32 mouse cellular contexts compared by ENCODE assay signal in the genomic region with DNA sequence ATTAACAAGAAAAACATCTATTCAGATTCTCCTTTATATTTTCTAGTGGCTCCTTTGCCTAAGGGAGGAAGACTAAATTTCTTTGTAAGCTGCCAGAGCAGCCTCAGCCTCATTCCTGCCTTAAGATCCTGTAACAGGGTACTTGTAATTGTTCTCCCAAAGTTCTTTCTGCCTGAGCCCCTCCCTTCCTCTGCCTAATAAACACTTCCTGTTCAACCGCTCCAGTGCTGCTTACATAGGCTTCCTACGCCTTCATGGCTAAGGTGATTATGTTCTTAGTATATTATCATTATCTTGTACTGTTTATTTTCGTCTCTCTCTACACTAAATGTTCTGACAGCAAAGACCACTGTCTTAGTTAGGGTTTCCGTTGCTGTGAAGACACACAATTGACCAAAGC. TPM values are rescaled to one million over a fixed set of nuclear protein-coding genes. Genes with fewer than 3 reads are reported as not detected.
A peak's percentile ranks its signal among the peaks of the same experiment; 100 is the strongest.
DNase-seq lines count a peak whose midpoint lies in the region; ATAC-seq and TF ChIP-seq lines count a peak whose summit lies in the region.
"Had no signal": no experiment of that assay in that cellular context is flagged by ENCODE, and none has a peak within 500 bp of the region (broad histone marks: within the 10 kb centered on the region; RNA-seq: fewer than 3 reads in every experiment).

No protein-coding gene starts in this region.

- 47% methylated on average over 4 of the region's 4 CpGs for WGBS in heart, adult 2 months
- WGBS in limb, embryonic 11.5 days, result 81% methylated on average over 4 of the region's 4 CpGs
- WGBS in limb, embryonic 10.5 days, result 86% methylated on average over 4 of the region's 4 CpGs
- WGBS in neural tube, embryonic 15.5 days, result 91% methylated on average over 4 of the region's 4 CpGs
- 70% methylated on average over 4 of the region's 4 CpGs for WGBS in stomach, postnatal 0 days

- H3K4me2 ChIP-seq in limb, embryonic 11.5 days (ENCODE audit: low read depth, severe bottlenecking), result no peak overlapping the region
- no peak overlapping the region for H3K4me2 ChIP-seq in neural tube, embryonic 15.5 days
- H3K4me2 ChIP-seq in stomach, postnatal 0 days (replicated peaks; ENCODE audit: low read depth), result no peak overlapping the region
- H3K4me2 ChIP-seq: embryonic facial prominence, embryonic 12.5 days; forebrain, embryonic 15.5 days; hindbrain, embryonic 14.5 days; limb, embryonic 12.5 days; liver, embryonic 15.5 days; lung, embryonic 15.5 days; midbrain, embryonic 12.5 days; neural tube, embryonic 13.5 days had no signal

- H3K36me3 ChIP-seq in heart, adult 2 months (ENCODE audit: control insufficient read depth, insufficient read depth, low read length), result peaks cover 6% of the 10 kb centered on the region
- H3K36me3 ChIP-seq in limb, embryonic 11.5 days (ENCODE audit: control insufficient read depth, insufficient read depth, low read length), result no peaks in the 10 kb centered on the region
- peaks cover 12% of the 10 kb centered on the region for H3K36me3 ChIP-seq in limb, embryonic 10.5 days
- H3K36me3 ChIP-seq in neural tube, embryonic 15.5 days, result no peaks in the 10 kb centered on the region
- no peaks in the 10 kb centered on the region for H3K36me3 ChIP-seq in stomach, postnatal 0 days (ENCODE audit: control insufficient read depth, insufficient read depth, low read length)
- H3K36me3 ChIP-seq: embryonic facial prominence, embryonic 12.5 days; forebrain, embryonic 15.5 days; midbrain, embryonic 12.5 days; neural tube, embryonic 13.5 days had no signal

- 0 out of 2 replicates have a peak, but pooled peaks have one; percentile 9 for TF ChIP-seq EP300 in heart, adult 2 months (IDR thresholded peaks at IDR 0.05; ENCODE audit: insufficient read depth, low read depth, low read length)
- no peak for TF ChIP-seq EP300 in stomach, postnatal 0 days (optimal IDR thresholded peaks at IDR 0.05)

- no peak for TF ChIP-seq POLR2A in heart, adult 2 months (IDR thresholded peaks at IDR 0.05; ENCODE audit: insufficient read depth, low read depth, low read length)

- no peak overlapping the region for H3K9ac ChIP-seq in heart, adult 2 months (ENCODE audit: low read depth, low read length)
- H3K9ac ChIP-seq in limb, embryonic 11.5 days (ENCODE audit: low read length), result no peak overlapping the region
- no peak overlapping the region for H3K9ac ChIP-seq in neural tube, embryonic 15.5 days (replicated peaks)
- H3K9ac ChIP-seq in stomach, postnatal 0 days (ENCODE audit: low read length), result no peak overlapping the region
- H3K9ac ChIP-seq: embryonic facial prominence, embryonic 12.5 days; forebrain, embryonic 15.5 days; hindbrain, embryonic 14.5 days; limb, embryonic 12.5 days; liver, embryonic 15.5 days; lung, embryonic 15.5 days; midbrain, embryonic 12.5 days; neural tube, embryonic 13.5 days had no signal

- no peaks in the 10 kb centered on the region for H3K27me3 ChIP-seq in heart, adult 2 months (ENCODE audit: control insufficient read depth, insufficient read depth, low read length)
- no peaks in the 10 kb centered on the region for H3K27me3 ChIP-seq in limb, embryonic 11.5 days (ENCODE audit: control insufficient read depth, insufficient read depth, low read length)
- H3K27me3 ChIP-seq in limb, embryonic 10.5 days (ENCODE audit: low read depth, poor library complexity, severe bottlenecking), result no peaks in the 10 kb centered on the region
- H3K27me3 ChIP-seq in neural tube, embryonic 15.5 days (replicated peaks), result 0 out of 2 replicates have a peak, but pooled peaks cover 3% of the 10 kb centered on the region
- no peaks in the 10 kb centered on the region for H3K27me3 ChIP-seq in stomach, postnatal 0 days (ENCODE audit: control insufficient read depth, insufficient read depth, low read length)
- H3K27me3 ChIP-seq: embryonic facial prominence, embryonic 12.5 days; forebrain, embryonic 15.5 days; limb, embryonic 12.5 days; liver, embryonic 15.5 days; lung, embryonic 15.5 days; megakaryocyte, embryonic 14.5 days; midbrain, embryonic 12.5 days; neural tube, embryonic 13.5 days had no signal

- intact Hi-C loops in heart, adult 2 months (cut with DNase I), result loop anchor here (10.0 kb wide), 1 partner anchor 954 kb away; the partner anchor contains the start of genes Cep44 and Fbxo8
- intact Hi-C loops in heart, postnatal 10 days (cut with DNase I), result loop anchor here (5.0 kb wide), 1 partner anchor 166 kb away; no protein-coding TSS in a partner anchor

- no peak for TF ChIP-seq CTCF in heart, adult 2 months (IDR thresholded peaks at IDR 0.05)
- TF ChIP-seq CTCF in stomach, postnatal 0 days (IDR thresholded peaks at IDR 0.05; ENCODE audit: low read depth), result no peak

- no peaks in the 10 kb centered on the region for H3K79me2 ChIP-seq in heart, adult 2 months (replicated peaks; ENCODE audit: control insufficient read depth, insufficient read depth, low read length)

- ATAC-seq in limb, embryonic 11.5 days (ENCODE audit: insufficient number of reproducible peaks, low FRiP score, low TSS enrichment, low read depth), result no peak
- no peak for ATAC-seq in neural tube, embryonic 15.5 days (ENCODE audit: low FRiP score)
- ATAC-seq in stomach, postnatal 0 days (ENCODE audit: low FRiP score, low TSS enrichment), result no peak
- ATAC-seq: forebrain, embryonic 15.5 days had no signal

- H3K9me3 ChIP-seq in limb, embryonic 11.5 days (ENCODE audit: control insufficient read depth, low read length), result no peaks in the 10 kb centered on the region
- H3K9me3 ChIP-seq in limb, embryonic 10.5 days (replicated peaks), result no peaks in the 10 kb centered on the region
- H3K9me3 ChIP-seq in neural tube, embryonic 15.5 days (replicated peaks), result no peaks in the 10 kb centered on the region
- no peaks in the 10 kb centered on the region for H3K9me3 ChIP-seq in stomach, postnatal 0 days (ENCODE audit: control insufficient read depth, low read length)
- H3K9me3 ChIP-seq: embryonic facial prominence, embryonic 12.5 days; forebrain, embryonic 15.5 days; heart, embryonic 10.5 days; limb, embryonic 12.5 days; liver, embryonic 15.5 days; lung, embryonic 15.5 days; megakaryocyte, embryonic 14.5 days; midbrain, embryonic 12.5 days; neural tube, embryonic 13.5 days had no signal

- peaks cover 5% of the 10 kb centered on the region for H3K4me1 ChIP-seq in heart, adult 2 months (ENCODE audit: control insufficient read depth, insufficient read depth, low read length)
- peaks cover 2% of the 10 kb centered on the region; the same call in 1 of the 2 replicates for H3K4me1 ChIP-seq in limb, embryonic 11.5 days (ENCODE audit: control insufficient read depth, insufficient read depth, low read length)
- peaks cover 16% of the 10 kb centered on the region; the same call in 1 of the 2 replicates for H3K4me1 ChIP-seq in limb, embryonic 10.5 days
- H3K4me1 ChIP-seq in neural tube, embryonic 15.5 days, result peaks cover 10% of the 10 kb centered on the region
- H3K4me1 ChIP-seq in stomach, postnatal 0 days (replicated peaks; ENCODE audit: control insufficient read depth, insufficient read depth), result no peaks in the 10 kb centered on the region

- no peak for DNase-seq in heart, adult 2 months
- DNase-seq in heart, postnatal 10 days, result no peak
- DNase-seq in limb, embryonic 11.5 days (ENCODE audit: low spot score), result peak; percentile 16
- no peak for DNase-seq in limb, embryonic 10.5 days (ENCODE audit: low spot score)
- peak; percentile 4 for DNase-seq in neural tube, embryonic 10.5 days (ENCODE audit: extremely low spot score, low spot score)
- DNase-seq in stomach, postnatal 0 days (ENCODE audit: low spot score), result peak; percentile 17
- DNase-seq: adrenal gland, postnatal 14 days; cerebellum, adult 11-12 months; cerebellum, adult 9-11 months; embryo, embryonic 11 days; gastrocnemius, postnatal 10 days; kidney, adult 18-20 months; kidney, postnatal 14 days; layer of hippocampus, adult 9-11 months; right cerebral cortex, postnatal 25 days; thymus, adult 2 months; thymus, postnatal 36 days had no signal

- no peak overlapping the region for H3K4me3 ChIP-seq in heart, adult 2 months
- no peak overlapping the region for H3K4me3 ChIP-seq in limb, embryonic 11.5 days (ENCODE audit: low read depth, low read length)
- H3K4me3 ChIP-seq in limb, embryonic 10.5 days, result no peak overlapping the region
- no peak overlapping the region for H3K4me3 ChIP-seq in neural tube, embryonic 15.5 days (replicated peaks)
- H3K4me3 ChIP-seq in stomach, postnatal 0 days (ENCODE audit: low read depth, low read length), result no peak overlapping the region
- H3K4me3 ChIP-seq: embryonic facial prominence, embryonic 12.5 days; forebrain, embryonic 15.5 days; heart, embryonic 10.5 days; limb, embryonic 12.5 days; liver, embryonic 15.5 days; lung, embryonic 15.5 days; megakaryocyte, embryonic 14.5 days; midbrain, embryonic 12.5 days; myocyte; neural tube, embryonic 13.5 days had no signal

- peak overlapping the region; percentile 65 for H3K27ac ChIP-seq in heart, adult 2 months
- no peak overlapping the region for H3K27ac ChIP-seq in limb, embryonic 11.5 days (replicated peaks; ENCODE audit: low read depth, low read length)
- H3K27ac ChIP-seq in limb, embryonic 10.5 days, result no peak overlapping the region
- no peak overlapping the region for H3K27ac ChIP-seq in neural tube, embryonic 15.5 days (replicated peaks)
- no peak overlapping the region for H3K27ac ChIP-seq in stomach, postnatal 0 days (replicated peaks)
- H3K27ac ChIP-seq: embryonic facial prominence, embryonic 12.5 days; forebrain, embryonic 15.5 days; heart, embryonic 10.5 days; hindbrain, embryonic 14.5 days; limb, embryonic 12.5 days; liver, embryonic 15.5 days; lung, embryonic 15.5 days; midbrain, embryonic 12.5 days; neural tube, embryonic 13.5 days had no signal

RNA-seq across cellular contexts. Expression of gene Hmgb2, which starts 3.0 kb away (rescaled TPM):
- total RNA-seq in heart, adult 2 months (2021), result 1 to 10 TPM; 9.1 to 9.2 TPM
- 1.1 and 1.7 TPM in 2 replicates for polyA plus RNA-seq in heart, adult 2 months (2012; rRNA removed)
- total RNA-seq in heart, postnatal 10 days (2021), result 10 to 100 TPM; 66.0 to 67.2 TPM
- polyA plus RNA-seq in limb, embryonic 11.5 days (2014; fragmentation: Nextera tagmentation; extraction: Ambion mirVana), result 597 and 671 TPM in 2 replicates
- polyA plus RNA-seq in limb, embryonic 10.5 days (2016; fragmentation: Nextera tagmentation; extraction: Ambion mirVana), result 497 and 548 TPM in 2 replicates
- 41.8 and 135 TPM in 2 replicates for polyA plus RNA-seq in neural tube, embryonic 15.5 days (2015; fragmentation: Nextera tagmentation; extraction: Ambion mirVana)
- polyA plus RNA-seq in stomach, postnatal 0 days (2015; fragmentation: Nextera tagmentation; extraction: Ambion mirVana), result 158 and 220 TPM in 2 replicates

RNA-seq across cellular contexts. Expression of gene Sap30, which starts 21.0 kb away (rescaled TPM):
- total RNA-seq in heart, adult 2 months (2021), result 10 to 100 TPM; 11.6 to 13.8 TPM
- polyA plus RNA-seq in heart, adult 2 months (2012; rRNA removed), result 5.1 and 6.9 TPM in 2 replicates
- 10 to 100 TPM; 17.8 to 21.1 TPM for total RNA-seq in heart, postnatal 10 days (2021)
- 93.7 and 97.7 TPM in 2 replicates for polyA plus RNA-seq in limb, embryonic 11.5 days (2014; fragmentation: Nextera tagmentation; extraction: Ambion mirVana)
- polyA plus RNA-seq in limb, embryonic 10.5 days (2016; fragmentation: Nextera tagmentation; extraction: Ambion mirVana), result 76.5 and 82.9 TPM in 2 replicates
- polyA plus RNA-seq in neural tube, embryonic 15.5 days (2015; fragmentation: Nextera tagmentation; extraction: Ambion mirVana), result 25.0 and 26.2 TPM in 2 replicates
- 23.8 and 28.6 TPM in 2 replicates for polyA plus RNA-seq in stomach, postnatal 0 days (2015; fragmentation: Nextera tagmentation; extraction: Ambion mirVana)

RNA-seq across cellular contexts. Expression of gene Scrg1, which starts 52.9 kb away (rescaled TPM):
- total RNA-seq in heart, adult 2 months (2021), result not detected
- 0.29 TPM in 1 of 2 replicates, not detected in the other for polyA plus RNA-seq in heart, adult 2 months (2012; rRNA removed)
- total RNA-seq in heart, postnatal 10 days (2021), result not detected
- polyA plus RNA-seq in limb, embryonic 11.5 days (2014; fragmentation: Nextera tagmentation; extraction: Ambion mirVana), result 1.1 and 1.4 TPM in 2 replicates
- not detected in 2 replicates for polyA plus RNA-seq in limb, embryonic 10.5 days (2016; fragmentation: Nextera tagmentation; extraction: Ambion mirVana)
- polyA plus RNA-seq in neural tube, embryonic 15.5 days (2015; fragmentation: Nextera tagmentation; extraction: Ambion mirVana), result 12.5 and 13.0 TPM in 2 replicates
- 0.65 and 0.98 TPM in 2 replicates for polyA plus RNA-seq in stomach, postnatal 0 days (2015; fragmentation: Nextera tagmentation; extraction: Ambion mirVana)
- total RNA-seq: gastrocnemius, postnatal 10 days; granulocyte monocyte progenitor cell, adult 5-6 weeks; hematopoietic stem cell, adult 5-6 weeks; liver, adult 2 months had no signal
- polyA plus RNA-seq: liver, adult 2 months; midbrain, embryonic 12.5 days; myocyte had no signal

Comparison
In these comparisons a context has a peak if more than half of its experiments do, and no peak if none do; other contexts are left out.
1. DNase-seq: peak in limb, embryonic 11.5 days (single experiment), neural tube, embryonic 10.5 days (single experiment) and stomach, postnatal 0 days (single experiment); none in heart, adult 2 months (0 of 2), heart, postnatal 10 days (0 of 2) and limb, embryonic 10.5 days (single experiment).
2. RNA of gene Hmgb2, which starts 3.0 kb away (polyA plus RNA-seq): 597 to 671 TPM in limb, embryonic 11.5 days, 497 to 548 TPM in limb, embryonic 10.5 days, 158 to 220 TPM in stomach, postnatal 0 days and 41.8 to 135 TPM in neural tube, embryonic 15.5 days; 1.1 to 1.7 TPM in heart, adult 2 months; every median in the first group is over 10 times any median in the second.